Mouse (Mus musculus) T-helper 1 cell (primary cell): ENCODE measurements around the gene Sox11.

Experiments
- in situ Hi-C: fragments of 300-600 bp; cut with MboI, MseI; formaldehyde crosslinking; loops from one replicate; pipeline ENCODE4 v1.15.1; 2025; ENCODE audit warnings: high pct_unique_total_duplicates

Gene Sox11

DNA sequence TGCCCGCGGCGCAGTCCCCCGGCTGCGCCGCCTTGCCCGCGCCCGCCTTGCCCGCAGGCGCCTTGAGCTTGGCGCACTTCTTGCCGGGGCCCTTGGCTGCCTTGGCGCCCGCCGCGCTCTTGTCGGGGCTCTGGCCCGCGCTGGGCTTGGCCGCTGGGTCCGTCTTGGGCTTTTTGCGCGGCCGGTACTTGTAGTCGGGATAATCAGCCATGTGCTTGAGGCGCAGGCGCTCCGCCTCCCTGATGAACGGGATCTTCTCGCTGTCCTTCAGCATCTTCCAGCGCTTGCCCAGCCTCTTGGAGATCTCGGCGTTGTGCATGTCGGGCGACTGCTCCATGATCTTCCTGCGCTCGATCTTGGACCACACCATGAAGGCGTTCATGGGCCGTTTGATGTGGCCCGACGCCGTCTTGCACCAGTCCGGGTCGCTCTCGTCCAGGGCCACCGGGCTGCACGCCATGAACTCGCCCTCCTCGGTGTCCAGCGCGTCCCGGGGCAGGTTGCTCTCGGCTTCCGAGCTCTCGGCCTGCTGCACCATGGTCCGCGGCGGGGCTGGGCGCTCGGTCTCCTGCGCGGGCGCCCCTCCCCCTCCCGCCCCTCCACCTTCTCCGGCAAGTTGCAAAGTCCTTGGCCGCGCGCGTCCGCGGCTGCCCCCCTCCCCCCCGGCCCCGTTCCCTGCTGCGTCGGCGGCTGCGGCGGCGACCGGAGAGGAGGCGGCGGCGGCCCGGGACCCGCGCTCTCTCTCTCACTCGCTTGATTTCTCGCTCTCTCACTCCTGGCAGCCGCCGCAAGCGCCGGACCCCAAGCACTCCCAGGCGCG lies at the start of gene Sox11:
Gene Sox11 (minus strand): TSS at position 704 of the 820 bp plus-strand sequence.
- in situ Hi-C loops: no loop called here

GRCm38 (mm10) chr12:27391652-27392305 lies 49.4 kb upstream of the Sox11 start:
- in situ Hi-C loops: no loop called here

GRCm38 (mm10) chr12:27390439-27390838 lies 48.1 kb upstream of the Sox11 start:
- in situ Hi-C loops: no loop called here

- in situ Hi-C loops: no loop called here
Measured at GRCm38 (mm10) chr12:27389429-27389828, 47.1 kb upstream of the Sox11 start.

- in situ Hi-C loops: no loop called here
Measured at GRCm38 (mm10) chr12:27372505-27372904, 30.1 kb upstream of the Sox11 start.

- in situ Hi-C loops: no loop called here
Measured at GRCm38 (mm10) chr12:27370756-27371155, 28.4 kb upstream of the Sox11 start.

- in situ Hi-C loops: no loop called here
Measured at GRCm38 (mm10) chr12:27367476-27367875, 25.1 kb upstream of the Sox11 start.

- in situ Hi-C loops: no loop called here
Measured at GRCm38 (mm10) chr12:27363840-27364640, 21.7 kb upstream of the Sox11 start.

GRCm38 (mm10) chr12:27357076-27357637 lies 14.8 kb upstream of the Sox11 start:
- in situ Hi-C loops: loop anchor here (10.0 kb wide), 1 partner anchor 432 kb away; no protein-coding TSS in a partner anchor

DNA sequence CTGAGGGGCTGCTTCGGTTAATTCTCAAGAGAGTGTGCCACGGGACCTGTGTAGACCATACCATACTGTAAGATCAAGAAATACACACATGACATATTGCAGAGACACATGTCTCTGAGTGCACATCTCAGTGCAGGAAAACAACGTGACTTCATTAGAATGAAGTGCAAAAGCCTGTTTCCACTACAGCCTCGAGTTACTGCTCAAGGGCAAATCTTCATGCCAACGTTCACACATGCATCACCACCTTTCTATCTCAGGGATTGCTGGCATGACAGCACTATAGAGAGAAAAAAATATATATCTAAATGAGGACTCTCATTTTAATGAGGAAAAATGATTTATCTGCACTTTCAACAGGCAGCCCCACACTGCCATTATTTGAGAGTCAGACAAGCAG lies 14.2 kb upstream of the Sox11 start:
- in situ Hi-C loops: loop anchor here (10.0 kb wide), 1 partner anchor 432 kb away; no protein-coding TSS in a partner anchor

- in situ Hi-C loops: no loop called here
Measured at GRCm38 (mm10) chr12:27343606-27344410, 1.4 kb upstream of the Sox11 start.

DNA sequence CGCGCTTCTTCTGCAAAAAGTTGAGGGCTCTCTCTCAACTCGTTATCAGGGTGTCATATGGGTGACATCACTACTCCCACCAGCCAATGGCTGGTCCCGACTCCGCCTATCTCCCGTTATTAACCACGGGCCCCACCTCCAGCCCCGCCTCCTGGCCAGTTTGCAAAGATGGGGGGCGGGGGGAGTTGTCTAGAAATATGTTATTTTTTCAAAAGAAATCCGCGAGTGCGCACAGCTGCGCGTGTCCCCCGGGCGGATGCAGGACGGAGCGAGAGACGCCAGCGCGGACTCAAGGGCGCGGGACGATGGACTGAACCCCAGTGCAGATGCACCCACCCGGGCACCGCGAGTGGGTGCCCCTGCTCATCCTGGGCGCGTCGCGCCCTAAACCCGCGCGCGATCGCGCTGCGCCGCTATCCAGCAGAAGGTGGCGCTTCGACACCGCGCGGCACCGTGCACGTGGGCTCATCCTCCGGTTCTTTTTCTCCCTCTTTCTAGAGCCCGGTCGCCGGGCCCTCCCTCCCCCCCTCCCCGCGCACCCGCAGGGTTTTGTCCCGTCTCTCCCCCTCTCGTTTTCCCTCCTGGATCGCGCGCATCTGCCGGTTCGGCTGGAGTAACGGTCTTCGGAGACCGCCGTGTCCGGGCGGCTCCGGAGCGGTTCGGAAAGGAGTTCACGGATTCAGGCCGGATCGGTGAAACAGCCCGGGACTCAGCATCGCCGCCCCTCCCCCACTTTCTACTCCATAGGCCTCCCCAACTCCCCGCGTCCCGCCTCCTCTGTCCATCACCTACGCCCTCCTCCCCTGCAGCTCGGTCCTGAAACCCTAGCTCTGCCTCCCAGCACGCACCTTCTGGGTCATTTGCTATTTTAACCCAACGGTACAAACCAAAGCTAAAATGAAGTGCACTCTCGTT lies 574 bp upstream of the Sox11 start:
- in situ Hi-C loops: no loop called here

DNA sequence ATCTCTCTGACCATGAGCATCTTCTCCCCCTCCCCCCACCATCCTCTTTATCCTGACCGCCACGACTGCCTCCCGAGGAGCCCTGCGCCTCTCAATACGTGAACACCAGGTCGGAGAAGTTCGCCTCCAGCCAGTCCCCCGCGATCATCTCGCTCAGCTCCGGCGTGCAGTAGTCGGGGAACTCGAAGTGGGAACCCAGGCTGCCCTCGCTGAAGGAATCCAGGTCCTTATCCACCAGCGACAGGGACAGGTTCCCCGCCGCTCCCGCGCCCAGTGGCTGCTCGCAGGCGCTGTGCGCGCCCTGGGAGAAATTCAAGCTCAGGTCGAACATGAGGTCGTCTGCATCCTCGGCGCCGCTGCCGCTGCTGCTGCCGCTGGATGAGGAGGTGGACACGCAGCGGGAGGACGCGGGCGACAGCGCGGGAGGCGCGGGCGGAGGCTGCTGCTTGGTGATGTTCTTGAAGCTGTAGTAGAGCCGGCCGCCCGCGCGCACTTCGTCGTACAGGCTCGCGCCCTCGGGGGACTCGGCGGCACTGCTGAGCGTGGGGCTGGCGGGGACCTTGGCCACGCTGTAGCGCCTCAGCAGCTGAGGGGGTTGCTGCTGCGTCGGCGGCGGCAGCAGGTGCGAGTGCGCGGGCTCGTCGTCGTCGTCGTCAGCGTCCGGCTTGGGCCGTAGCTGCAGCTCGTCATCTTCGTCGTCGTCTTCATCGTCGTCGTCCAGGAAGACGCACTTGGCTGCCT lies 1.1 kb downstream of the Sox11 start:
- in situ Hi-C loops: no loop called here

DNA sequence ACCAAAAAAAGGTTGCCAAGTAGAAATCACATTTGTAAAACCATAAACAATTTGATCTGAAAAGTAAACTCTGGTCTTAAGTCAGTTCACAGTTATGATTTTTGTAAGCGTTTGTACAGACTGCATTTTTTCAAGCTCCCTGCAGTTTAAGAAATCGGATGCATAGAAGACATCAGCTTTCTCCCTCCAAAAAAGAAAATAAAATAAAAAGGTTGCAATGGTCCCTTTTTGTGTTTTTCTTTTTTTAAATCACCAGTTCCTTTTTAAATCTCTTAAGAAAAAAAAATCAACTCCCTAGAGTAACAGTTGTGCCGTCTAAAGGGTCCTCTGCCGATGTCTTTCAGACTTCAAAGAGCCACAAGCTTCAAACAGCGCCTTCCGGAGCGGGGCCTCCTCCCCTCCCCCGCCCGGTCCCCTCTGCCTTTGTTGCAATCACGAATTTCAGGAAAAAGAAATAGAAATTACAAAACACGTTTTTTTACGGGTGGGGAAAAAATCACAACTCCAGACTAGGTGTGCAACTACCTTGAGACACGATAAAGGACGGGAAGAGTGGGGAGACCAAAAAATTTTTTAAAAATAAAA lies 1.8 kb downstream of the Sox11 start:
- in situ Hi-C loops: no loop called here

GRCm38 (mm10) chr12:27339171-27339751 lies 3.1 kb downstream of the Sox11 start:
- in situ Hi-C loops: no loop called here

DNA sequence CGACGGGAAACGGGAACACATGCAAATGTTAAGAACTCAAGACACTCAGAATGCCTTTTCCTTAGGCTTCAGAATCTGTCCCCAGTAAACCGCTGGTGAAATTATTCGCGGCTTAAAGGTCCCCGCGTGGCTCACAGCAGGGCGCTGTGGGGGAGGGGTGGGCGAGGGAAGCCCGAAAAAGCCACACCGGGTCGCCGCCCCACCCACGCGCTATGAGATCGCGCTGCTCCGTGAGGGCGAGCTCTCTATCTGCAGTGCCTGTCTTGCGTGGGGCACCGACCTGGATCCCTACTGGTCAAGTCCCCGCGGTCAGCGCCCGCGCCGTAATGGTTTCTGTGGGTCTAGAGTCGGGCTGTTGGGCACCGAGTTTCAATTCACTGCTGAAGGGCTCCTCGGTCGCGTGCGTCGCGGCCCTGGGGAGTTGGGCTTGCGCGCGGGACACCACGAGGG lies 3.6 kb downstream of the Sox11 start:
- in situ Hi-C loops: no loop called here

DNA sequence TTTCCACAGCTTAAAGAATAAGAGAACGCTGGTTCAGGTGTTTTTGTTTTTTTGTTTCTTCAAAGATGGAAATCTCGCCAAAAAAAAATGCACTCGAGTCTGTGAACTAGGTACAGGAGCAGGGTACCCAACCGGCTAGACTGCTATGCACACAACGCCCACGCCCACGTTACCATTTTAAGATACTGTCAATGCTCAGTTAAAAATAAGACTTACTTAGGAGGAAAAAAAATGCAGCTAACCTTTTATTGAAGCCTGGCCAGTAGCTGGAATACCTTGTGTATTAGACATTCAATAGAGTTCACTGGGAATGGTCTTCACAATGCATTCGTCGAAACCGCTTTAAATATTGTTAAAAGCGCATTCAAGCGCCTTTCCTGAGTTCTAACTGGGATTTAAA lies 4.3 kb downstream of the Sox11 start:
- in situ Hi-C loops: no loop called here

DNA sequence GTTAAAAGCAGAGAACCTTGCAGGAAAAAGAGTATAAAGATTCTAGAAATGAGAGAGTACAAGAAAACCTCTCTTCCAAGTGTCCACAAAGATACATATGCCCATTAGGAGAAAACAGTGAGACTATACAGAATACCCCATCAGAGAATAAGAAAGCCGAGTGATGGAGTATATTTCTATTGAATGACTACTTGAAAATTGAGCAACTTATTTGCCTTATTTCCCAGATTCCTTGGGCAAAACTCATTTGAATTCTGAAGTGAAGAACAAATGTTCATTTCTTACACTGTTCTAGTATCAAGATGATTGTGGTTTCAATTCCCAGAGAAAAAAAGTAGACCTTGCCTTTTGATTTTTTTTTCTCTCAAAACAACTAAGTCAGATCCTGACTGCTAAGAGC lies 4.9 kb downstream of the Sox11 start:
- in situ Hi-C loops: no loop called here
